In the genomic region with DNA sequence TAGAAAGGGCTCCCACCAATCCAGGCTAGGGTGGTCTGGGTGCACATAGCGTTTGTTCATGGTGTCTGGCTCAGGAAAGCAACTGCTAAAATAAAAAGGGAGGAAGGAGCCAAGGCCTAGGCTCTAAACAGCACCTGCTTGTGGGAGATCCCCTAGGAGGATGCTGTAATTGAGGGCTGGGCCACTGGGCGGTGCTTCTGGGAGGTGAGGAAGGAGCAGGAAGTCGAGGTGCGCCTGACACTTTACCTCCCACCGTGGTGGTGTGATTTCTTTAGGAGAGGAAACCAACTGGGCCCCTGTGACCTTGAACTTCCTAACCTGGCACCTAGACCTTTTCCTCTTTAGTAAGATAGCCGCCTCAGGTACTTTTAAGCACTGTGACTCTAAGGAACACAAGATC, we compare ENCODE assay signal across 15 mouse cellular contexts. TPM values are rescaled to one million over a fixed set of nuclear protein-coding genes. Genes with fewer than 3 reads are reported as not detected.
DNase-seq lines count a peak whose midpoint lies in the region; ATAC-seq and TF ChIP-seq lines count a peak whose summit lies in the region.
"Had no signal": no experiment of that assay in that cellular context is flagged by ENCODE, and none has a peak within 500 bp of the region (broad histone marks: within the 10 kb centered on the region; RNA-seq: fewer than 3 reads in every experiment).

No protein-coding gene starts in this region.

- DNase-seq in lung, postnatal 0 days (ENCODE audit: low spot score) = peak; percentile 11
- DNase-seq in lung, adult 18-20 months = no peak
- peak; percentile 83 for DNase-seq in R1 (ENCODE audit: low read depth, low spot score)
- DNase-seq in intestine, embryonic 14.5 days (ENCODE audit: low spot score) = no peak
- peak; percentile 39 for DNase-seq in thymus, postnatal 25 days
- no peak for DNase-seq in natural killer cell, adult 2 months (ENCODE audit: low spot score in 2 of 2)
- no peak for DNase-seq in midbrain, postnatal 0 days (ENCODE audit: low spot score)
- DNase-seq: cerebellum, adult 2 months; gastrocnemius, postnatal 36 days; liver, embryonic 13.5 days had no signal

- TF ChIP-seq EP300 in lung, postnatal 0 days (IDR thresholded peaks at IDR 0.05) = no peak

- H3K27me3 ChIP-seq in lung, postnatal 0 days (replicated peaks; ENCODE audit: insufficient read depth, low read length) = no peaks in the 10 kb centered on the region
- H3K27me3 ChIP-seq in intestine, embryonic 14.5 days (replicated peaks; ENCODE audit: control insufficient read depth, insufficient read depth, low read length) = no peaks in the 10 kb centered on the region
- no peaks in the 10 kb centered on the region for H3K27me3 ChIP-seq in midbrain, postnatal 0 days (ENCODE audit: insufficient read depth, low read length)
- H3K27me3 ChIP-seq: embryonic facial prominence, embryonic 12.5 days; forebrain, embryonic 15.5 days; liver, embryonic 13.5 days had no signal

- 41% methylated on average over 6 of the region's 6 CpGs for WGBS in lung, postnatal 0 days
- 38% methylated on average over 6 of the region's 6 CpGs for WGBS in intestine, embryonic 14.5 days
- WGBS in midbrain, postnatal 0 days = 46% methylated on average over 6 of the region's 6 CpGs

- no peak overlapping the region for H3K27ac ChIP-seq in lung, postnatal 0 days (ENCODE audit: low read length)
- H3K27ac ChIP-seq in intestine, embryonic 14.5 days (ENCODE audit: low read depth) = no peak overlapping the region
- H3K27ac ChIP-seq in midbrain, postnatal 0 days (ENCODE audit: low read depth, low read length) = no peak overlapping the region
- H3K27ac ChIP-seq: embryonic facial prominence, embryonic 12.5 days; forebrain, embryonic 15.5 days; hindbrain, postnatal 0 days; liver, embryonic 13.5 days had no signal

- no peaks in the 10 kb centered on the region for H3K4me1 ChIP-seq in lung, postnatal 0 days (ENCODE audit: insufficient read depth, low read depth, low read length)
- H3K4me1 ChIP-seq in intestine, embryonic 14.5 days (replicated peaks; ENCODE audit: control insufficient read depth, insufficient read depth, low read length) = no peaks in the 10 kb centered on the region
- no peaks in the 10 kb centered on the region for H3K4me1 ChIP-seq in midbrain, postnatal 0 days (ENCODE audit: insufficient read depth, low read length)
- H3K4me1 ChIP-seq: embryonic facial prominence, embryonic 12.5 days; forebrain, embryonic 15.5 days; liver, embryonic 13.5 days had no signal

- TF ChIP-seq CTCF in lung, postnatal 0 days (IDR thresholded peaks at IDR 0.05) = peak; percentile 7; the same call in 1 of the 2 replicates
- no peak for TF ChIP-seq CTCF in midbrain, postnatal 0 days (IDR thresholded peaks at IDR 0.05)

- no peak overlapping the region for H3K4me2 ChIP-seq in lung, postnatal 0 days (replicated peaks; ENCODE audit: low read depth, low read length)
- H3K4me2 ChIP-seq in intestine, embryonic 14.5 days (ENCODE audit: low read length) = no peak overlapping the region
- H3K4me2 ChIP-seq in midbrain, postnatal 0 days (ENCODE audit: low read depth, low read length, poor library complexity, severe bottlenecking) = no peak overlapping the region
- H3K4me2 ChIP-seq: embryonic facial prominence, embryonic 12.5 days; forebrain, embryonic 15.5 days; liver, embryonic 13.5 days had no signal

- H3K4me3 ChIP-seq in lung, postnatal 0 days (ENCODE audit: low read depth, low read length) = no peak overlapping the region
- H3K4me3 ChIP-seq in intestine, embryonic 14.5 days (ENCODE audit: low read depth, low read length) = no peak overlapping the region
- H3K4me3 ChIP-seq in midbrain, postnatal 0 days (ENCODE audit: low read depth, low read length) = no peak overlapping the region
- H3K4me3 ChIP-seq: embryonic facial prominence, embryonic 12.5 days; forebrain, embryonic 15.5 days; liver, embryonic 13.5 days had no signal

- H3K9me3 ChIP-seq in lung, postnatal 0 days (ENCODE audit: low read length) = no peaks in the 10 kb centered on the region
- H3K9me3 ChIP-seq in intestine, embryonic 14.5 days (ENCODE audit: control insufficient read depth, low read length) = no peaks in the 10 kb centered on the region
- no peaks in the 10 kb centered on the region for H3K9me3 ChIP-seq in midbrain, postnatal 0 days (ENCODE audit: low read length)
- H3K9me3 ChIP-seq: embryonic facial prominence, embryonic 12.5 days; forebrain, embryonic 15.5 days; liver, embryonic 13.5 days had no signal

- H3K36me3 ChIP-seq in lung, postnatal 0 days (ENCODE audit: insufficient read depth, low read length) = no peaks in the 10 kb centered on the region
- H3K36me3 ChIP-seq in intestine, embryonic 14.5 days (ENCODE audit: control insufficient read depth, insufficient read depth, low read length) = no peaks in the 10 kb centered on the region; the same call in 1 of the 2 replicates
- H3K36me3 ChIP-seq in midbrain, postnatal 0 days (ENCODE audit: insufficient read depth, low read length) = peaks cover 15% of the 10 kb centered on the region; the same call in 1 of the 2 replicates
- H3K36me3 ChIP-seq: forebrain, embryonic 15.5 days had no signal

- H3K9ac ChIP-seq in lung, postnatal 0 days (replicated peaks; ENCODE audit: low read depth) = no peak overlapping the region
- no peak overlapping the region for H3K9ac ChIP-seq in intestine, embryonic 14.5 days (ENCODE audit: low read length)
- H3K9ac ChIP-seq in midbrain, postnatal 0 days (replicated peaks; ENCODE audit: low read length, poor library complexity, severe bottlenecking) = no peak overlapping the region
- H3K9ac ChIP-seq: embryonic facial prominence, embryonic 12.5 days; forebrain, embryonic 15.5 days; liver, embryonic 13.5 days had no signal

- 0 out of 2 replicates have a peak, but pooled peaks have one; percentile 50 for ATAC-seq in lung, postnatal 0 days
- ATAC-seq in intestine, embryonic 14.5 days (replicated peaks; ENCODE audit: low FRiP score, low TSS enrichment, low read depth) = 0 out of 2 replicates have a peak, but pooled peaks have one; percentile 44
- no peak for ATAC-seq in granulocyte monocyte progenitor cell, adult 5-6 weeks (replicated peaks; ENCODE audit: poor library complexity, severe bottlenecking)
- ATAC-seq in midbrain, postnatal 0 days (ENCODE audit: low FRiP score) = no peak
- ATAC-seq: forebrain, embryonic 15.5 days; hindbrain, postnatal 0 days had no signal

RNA-seq across cellular contexts. Expression of a gene that starts 10.8 kb away (rescaled TPM):
- not detected in 2 replicates for polyA plus RNA-seq in lung, postnatal 0 days (2015; fragmentation: Nextera tagmentation; extraction: Ambion mirVana)
- polyA plus RNA-seq in intestine, embryonic 14.5 days (2014; fragmentation: Nextera tagmentation; extraction: Ambion mirVana) = not detected in 2 replicates
- total RNA-seq in granulocyte monocyte progenitor cell, adult 5-6 weeks (2014; fragmentation: Nextera tagmentation) = not detected in 2 replicates
- not detected in 2 replicates for total RNA-seq in granulocyte monocyte progenitor cell, adult 5-6 weeks (2017)
- not detected in 2 replicates for total RNA-seq in midbrain, postnatal 0 days (2014; rRNA removed)
- polyA plus RNA-seq in midbrain, postnatal 0 days (2015; fragmentation: Nextera tagmentation; extraction: Ambion mirVana) = not detected in 2 replicates
- total RNA-seq: hindbrain, postnatal 0 days had no signal
- polyA plus RNA-seq: forebrain, embryonic 15.5 days; hindbrain, postnatal 0 days; liver, embryonic 13.5 days had no signal

RNA-seq across cellular contexts. Expression of a gene that starts 18.7 kb away (rescaled TPM):
- 0.14 and 0.54 TPM in 2 replicates for polyA plus RNA-seq in lung, postnatal 0 days (2015; fragmentation: Nextera tagmentation; extraction: Ambion mirVana)
- polyA plus RNA-seq in intestine, embryonic 14.5 days (2014; fragmentation: Nextera tagmentation; extraction: Ambion mirVana) = 0.64 and 1.3 TPM in 2 replicates
- not detected in 2 replicates for total RNA-seq in granulocyte monocyte progenitor cell, adult 5-6 weeks (2014; fragmentation: Nextera tagmentation)
- not detected in 2 replicates for total RNA-seq in granulocyte monocyte progenitor cell, adult 5-6 weeks (2017)
- total RNA-seq in midbrain, postnatal 0 days (2014; rRNA removed) = not detected in 2 replicates
- 0.27 TPM in 1 of 2 replicates, not detected in the other for polyA plus RNA-seq in midbrain, postnatal 0 days (2015; fragmentation: Nextera tagmentation; extraction: Ambion mirVana)
- total RNA-seq: adrenal gland, postnatal 36 days had no signal
- polyA plus RNA-seq: liver, embryonic 13.5 days had no signal

RNA-seq across cellular contexts. Expression of a gene that starts 23.4 kb away (rescaled TPM):
- 0.51 and 0.75 TPM in 2 replicates for polyA plus RNA-seq in lung, postnatal 0 days (2015; fragmentation: Nextera tagmentation; extraction: Ambion mirVana)
- polyA plus RNA-seq in intestine, embryonic 14.5 days (2014; fragmentation: Nextera tagmentation; extraction: Ambion mirVana) = 0.65 and 1.4 TPM in 2 replicates
- total RNA-seq in granulocyte monocyte progenitor cell, adult 5-6 weeks (2014; fragmentation: Nextera tagmentation) = 1.7 and 3.5 TPM in 2 replicates
- 1.6 TPM in 1 of 2 replicates, not detected in the other for total RNA-seq in granulocyte monocyte progenitor cell, adult 5-6 weeks (2017)
- total RNA-seq in midbrain, postnatal 0 days (2014; rRNA removed) = 0.88 and 1.8 TPM in 2 replicates
- polyA plus RNA-seq in midbrain, postnatal 0 days (2015; fragmentation: Nextera tagmentation; extraction: Ambion mirVana) = 1.1 and 1.3 TPM in 2 replicates
- total RNA-seq: gastrocnemius, postnatal 36 days had no signal

RNA-seq across cellular contexts. Expression of a gene that starts 28.9 kb away (rescaled TPM):
- 155 and 174 TPM in 2 replicates for polyA plus RNA-seq in lung, postnatal 0 days (2015; fragmentation: Nextera tagmentation; extraction: Ambion mirVana)
- 447 and 471 TPM in 2 replicates for polyA plus RNA-seq in intestine, embryonic 14.5 days (2014; fragmentation: Nextera tagmentation; extraction: Ambion mirVana)
- 377 and 436 TPM in 2 replicates for total RNA-seq in granulocyte monocyte progenitor cell, adult 5-6 weeks (2014; fragmentation: Nextera tagmentation)
- total RNA-seq in granulocyte monocyte progenitor cell, adult 5-6 weeks (2017) = 932 and 1,001 TPM in 2 replicates
- 330 and 377 TPM in 2 replicates for total RNA-seq in midbrain, postnatal 0 days (2014; rRNA removed)
- polyA plus RNA-seq in midbrain, postnatal 0 days (2015; fragmentation: Nextera tagmentation; extraction: Ambion mirVana) = 330 and 375 TPM in 2 replicates

RNA-seq across cellular contexts. Expression of a gene that starts 29.5 kb away (rescaled TPM):
- 70.2 and 72.9 TPM in 2 replicates for polyA plus RNA-seq in lung, postnatal 0 days (2015; fragmentation: Nextera tagmentation; extraction: Ambion mirVana)
- polyA plus RNA-seq in intestine, embryonic 14.5 days (2014; fragmentation: Nextera tagmentation; extraction: Ambion mirVana) = 168 TPM in 2 replicates
- 138 and 143 TPM in 2 replicates for total RNA-seq in granulocyte monocyte progenitor cell, adult 5-6 weeks (2014; fragmentation: Nextera tagmentation)
- 190 and 222 TPM in 2 replicates for total RNA-seq in granulocyte monocyte progenitor cell, adult 5-6 weeks (2017)
- total RNA-seq in midbrain, postnatal 0 days (2014; rRNA removed) = 34.0 TPM in 2 replicates
- 111 and 118 TPM in 2 replicates for polyA plus RNA-seq in midbrain, postnatal 0 days (2015; fragmentation: Nextera tagmentation; extraction: Ambion mirVana)

Comparison
In these comparisons a context has a peak if more than half of its experiments do, and no peak if none do; other contexts are left out.
1. DNase-seq: peak in lung, postnatal 0 days (single experiment), R1 (single experiment) and thymus, postnatal 25 days (single experiment); none in lung, adult 18-20 months (0 of 2), intestine, embryonic 14.5 days (single experiment), natural killer cell, adult 2 months (0 of 2) and midbrain, postnatal 0 days (single experiment).
2. ATAC-seq: peak in lung, postnatal 0 days (single experiment) and intestine, embryonic 14.5 days (single experiment); none in granulocyte monocyte progenitor cell, adult 5-6 weeks (single experiment) and midbrain, postnatal 0 days (single experiment).